Mouse (Mus musculus): Measurements from ENCODE around the gene Ikbip.

DNA sequence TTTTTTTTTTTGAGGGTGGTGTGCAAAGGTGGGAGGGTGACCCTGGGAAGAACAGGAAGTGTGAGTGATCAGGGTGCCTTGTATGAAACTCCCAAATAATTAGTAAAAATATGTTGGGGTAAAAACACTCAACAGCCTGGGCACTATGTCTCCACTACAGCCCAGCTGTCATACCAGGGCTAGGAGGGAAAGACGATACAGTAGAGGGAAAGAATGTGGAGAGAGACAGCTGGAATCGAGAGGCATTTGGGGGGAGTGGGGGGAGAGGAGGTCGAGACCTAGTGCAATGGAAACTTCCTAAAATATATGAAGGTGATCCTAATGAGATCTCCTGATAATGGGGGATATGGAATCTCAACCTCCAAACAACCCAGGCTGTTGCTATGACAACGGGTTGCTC is 27.1 kb downstream of the Ikbip start:
- TF ChIP-seq POLR2A (IDR thresholded peaks at IDR 0.05; ENCODE audit: borderline replicate concordance, extremely low read depth, low read depth, low read length) (no peak), CTCF (IDR thresholded peaks at IDR 0.05; ENCODE audit: insufficient read depth, low read length) (no peak)

All from lung, adult 2 months (tissue).